Mouse (Mus musculus) lung, adult 2 months (tissue): Measurements from ENCODE around the gene Rab5c. TPM values are rescaled to one million over a fixed set of nuclear protein-coding genes. Genes with fewer than 3 reads are reported as not detected.
A peak's percentile ranks its signal among the peaks of the same experiment; 100 is the strongest.

ENCODE experiments used
- DNase-seq: peaks from one replicate; pipeline ENCODE4 v3.0.0; 2022
- H3K4me1 ChIP-seq: fragments of 200-500 bp; 2 replicates; pipeline ENCODE4 v1.6.1; 2011; ENCODE audit warnings: low read length; ENCODE audit not compliant: control insufficient read depth, insufficient read depth
- H3K4me3 ChIP-seq: fragments of 200-500 bp; replicated peaks from 2 replicates; pipeline ENCODE3; 2011; ENCODE audit warnings: low read depth, mild to moderate bottlenecking, control low read depth, low read length; ENCODE audit errors: extremely low read depth
- CTCF ChIP-seq: fragments of 200-500 bp; IDR thresholded peaks from 2 replicates; pipeline ENCODE4 v1.5.1; 2011; ENCODE audit warnings: mild to moderate bottlenecking, low read length, control low read depth; ENCODE audit not compliant: insufficient read depth
- POLR2A ChIP-seq: fragments of 200-500 bp; IDR thresholded peaks from 2 replicates; pipeline ENCODE4 v1.6.1; 2011; ENCODE audit warnings: low read depth, mild to moderate bottlenecking, control low read depth, low read length, borderline replicate concordance; ENCODE audit errors: extremely low read depth
- WGBS: fragments of 180-500 bp; shearing (Covaris S2); methylation state at CpG from one replicate; pipeline ENCODE4 v1.1.7; 2018; 5-methylcytosine and 5-hydroxymethylcytosine counted together
- polyA plus RNA-seq: library from polyadenylated mRNA; depleted of rRNA; stranded (reverse); fragments of >200 nt; gene quantifications from 2 replicates; pipeline ENCODE4 v1.2.3, GENCODE M21; 2012

Rab5c gene
- polyA plus RNA-seq, 1 experiment = 252 TPM

GRCm38 (mm10) chr11:100738749-100739148, 734 bp upstream of the Rab5c start:
- 25% methylated on average over 5 of the region's 5 CpGs for WGBS
- DNase-seq = no peak
- TF ChIP-seq CTCF = no peak
- TF ChIP-seq POLR2A = no peak
- Histone ChIP-seq H3K4me1 (peaks cover 18% of the 10 kb centered on the region), H3K4me3 (no peak overlapping the region)

GRCm38 (mm10) chr11:100737105-100737733, 796 bp downstream of the Rab5c start:
- TF ChIP-seq CTCF (no peak), POLR2A (no peak)
- H3K4me3 ChIP-seq = peak overlapping the region; percentile 98
- peaks cover 18% of the 10 kb centered on the region for H3K4me1 ChIP-seq
- under 1% methylated on average over 13 of the region's 13 CpGs for WGBS
- no peak for DNase-seq

GRCm38 (mm10) chr11:100736746-100737080, 1.3 kb downstream of the Rab5c start:
- Histone ChIP-seq H3K4me1 (peaks cover 18% of the 10 kb centered on the region), H3K4me3 (peak overlapping the region; percentile 98)
- TF ChIP-seq POLR2A (no peak), CTCF (no peak)
- WGBS = 44% methylated on average over 4 of the region's 4 CpGs
- DNase-seq = no peak

- DNase-seq = no peak
- 33% methylated on average over 14 of the region's 14 CpGs for WGBS
- H3K4me3 ChIP-seq = peak overlapping the region; percentile 47
- no peak for TF ChIP-seq CTCF
- TF ChIP-seq POLR2A = no peak
- peaks cover 18% of the 10 kb centered on the region for H3K4me1 ChIP-seq
Measured at GRCm38 (mm10) chr11:100735954-100736745, 1.9 kb downstream of the Rab5c start.

GRCm38 (mm10) chr11:100735134-100735865, 2.7 kb downstream of the Rab5c start:
- Histone ChIP-seq H3K4me3 (peak overlapping the region; percentile 14), H3K4me1 (peaks cover 18% of the 10 kb centered on the region)
- 71% methylated on average over 9 of the region's 9 CpGs for WGBS
- TF ChIP-seq POLR2A = no peak
- no peak for TF ChIP-seq CTCF
- no peak for DNase-seq

- WGBS = 75% methylated on average over 6 of the region's 6 CpGs
- Histone ChIP-seq H3K4me3 (no peak overlapping the region), H3K4me1 (peaks cover 10% of the 10 kb centered on the region)
- TF ChIP-seq POLR2A (no peak), CTCF (no peak)
- no peak for DNase-seq
Measured at GRCm38 (mm10) chr11:100730477-100731205, 7.4 kb downstream of the Rab5c start.

- no peak overlapping the region for H3K4me3 ChIP-seq
- WGBS = 62% methylated on average over 4 of the region's 4 CpGs
- H3K4me1 ChIP-seq = peaks cover 12% of the 10 kb centered on the region
- TF ChIP-seq CTCF = no peak
- TF ChIP-seq POLR2A = no peak
- DNase-seq = no peak
Measured at GRCm38 (mm10) chr11:100729976-100730375, 8.0 kb downstream of the Rab5c start.

- TF ChIP-seq CTCF (no peak), POLR2A (no peak)
- WGBS = 79% methylated on average over 6 of the region's 6 CpGs
Measured at GRCm38 (mm10) chr11:100728601-100729000, 9.4 kb downstream of the Rab5c start.

GRCm38 (mm10) chr11:100727201-100727600, 10.8 kb downstream of the Rab5c start:
- DNase-seq = no peak
- TF ChIP-seq POLR2A (no peak), CTCF (no peak)
- Histone ChIP-seq H3K4me1 (peaks cover 28% of the 10 kb centered on the region), H3K4me3 (no peak overlapping the region)
- WGBS = 88% methylated on average over 3 of the region's 3 CpGs

More at GRCm38 (mm10) chr11:100728601-100729000, 9.4 kb downstream of the Rab5c start:
- no peak overlapping the region for H3K4me3 ChIP-seq
- H3K4me1 ChIP-seq = peaks cover 21% of the 10 kb centered on the region
- no peak for DNase-seq

GRCm38 (mm10) chr11:100724919-100725512, 13.0 kb downstream of the Rab5c start:
- WGBS = 17% methylated on average over 5 of the region's 5 CpGs
- no peak overlapping the region for H3K4me3 ChIP-seq
- TF ChIP-seq POLR2A (peak; percentile 44; the same call in 1 of the 2 replicates), CTCF (no peak)
- peak; percentile 30 for DNase-seq
- H3K4me1 ChIP-seq = peaks cover 41% of the 10 kb centered on the region
